In genomic region chr15:86689694-86690093, GRCm38 (mm10) we compare ENCODE assay signal across 19 mouse cellular contexts.
DNase-seq lines count a peak whose midpoint lies in the region; ATAC-seq lines count a peak whose summit lies in the region.
"Had no signal": no experiment of that assay in that cellular context is flagged by ENCODE, and none has a peak within 500 bp of the region (broad histone marks: within the 10 kb centered on the region; RNA-seq: fewer than 3 reads in every experiment).

No protein-coding gene starts in this region.

- no peaks in the 10 kb centered on the region for H3K36me3 ChIP-seq in hindbrain, embryonic 11.5 days (ENCODE audit: control insufficient read depth, insufficient read depth, low read length)
- no peaks in the 10 kb centered on the region for H3K36me3 ChIP-seq in hindbrain, embryonic 16.5 days (ENCODE audit: control insufficient read depth, insufficient read depth, low read length)
- H3K36me3 ChIP-seq in neural tube, embryonic 11.5 days (ENCODE audit: control insufficient read depth, insufficient read depth, low read length): no peaks in the 10 kb centered on the region
- H3K36me3 ChIP-seq: embryonic facial prominence, embryonic 12.5 days; G1E; limb, embryonic 10.5 days; liver, embryonic 12.5 days; lung, embryonic 15.5 days had no signal

- no peak overlapping the region for H3K27ac ChIP-seq in hindbrain, embryonic 11.5 days (ENCODE audit: low read depth, low read length)
- no peak overlapping the region for H3K27ac ChIP-seq in hindbrain, embryonic 16.5 days (ENCODE audit: low read depth, low read length)
- H3K27ac ChIP-seq in neural tube, embryonic 11.5 days (ENCODE audit: low read depth, low read length): no peak overlapping the region
- H3K27ac ChIP-seq: embryonic facial prominence, embryonic 12.5 days; gastrocnemius, adult 2 months; limb, embryonic 10.5 days; liver, embryonic 12.5 days; lung, embryonic 15.5 days had no signal

- no peaks in the 10 kb centered on the region for H3K9me3 ChIP-seq in hindbrain, embryonic 11.5 days (ENCODE audit: control insufficient read depth, low read length)
- H3K9me3 ChIP-seq in hindbrain, embryonic 16.5 days (ENCODE audit: control insufficient read depth, low read length): no peaks in the 10 kb centered on the region
- H3K9me3 ChIP-seq in neural tube, embryonic 11.5 days (ENCODE audit: control insufficient read depth, low read length): no peaks in the 10 kb centered on the region
- H3K9me3 ChIP-seq: embryonic facial prominence, embryonic 12.5 days; limb, embryonic 10.5 days; liver, embryonic 12.5 days; lung, embryonic 15.5 days had no signal

- H3K27me3 ChIP-seq in hindbrain, embryonic 11.5 days (ENCODE audit: control insufficient read depth, insufficient read depth, low read length): no peaks in the 10 kb centered on the region
- no peaks in the 10 kb centered on the region for H3K27me3 ChIP-seq in hindbrain, embryonic 16.5 days (replicated peaks; ENCODE audit: control insufficient read depth, insufficient read depth, low read length)
- H3K27me3 ChIP-seq in neural tube, embryonic 11.5 days (ENCODE audit: control insufficient read depth, insufficient read depth, low read length): no peaks in the 10 kb centered on the region
- H3K27me3 ChIP-seq: embryonic facial prominence, embryonic 12.5 days; liver, embryonic 12.5 days; lung, embryonic 15.5 days had no signal

- 56% methylated on average over 8 of the region's 8 CpGs for WGBS in hindbrain, embryonic 11.5 days
- WGBS in hindbrain, embryonic 16.5 days: 26% methylated on average over 8 of the region's 8 CpGs
- 69% methylated on average over 8 of the region's 8 CpGs for WGBS in neural tube, embryonic 11.5 days

- no peaks in the 10 kb centered on the region for H3K4me1 ChIP-seq in hindbrain, embryonic 11.5 days (replicated peaks; ENCODE audit: control insufficient read depth, insufficient read depth, low read length)
- no peaks in the 10 kb centered on the region; the same call in 1 of the 2 replicates for H3K4me1 ChIP-seq in hindbrain, embryonic 16.5 days (ENCODE audit: control insufficient read depth, insufficient read depth, low read depth, low read length)
- H3K4me1 ChIP-seq in neural tube, embryonic 11.5 days (ENCODE audit: control insufficient read depth, insufficient read depth, low read length): no peaks in the 10 kb centered on the region
- H3K4me1 ChIP-seq: embryonic facial prominence, embryonic 12.5 days; limb, embryonic 10.5 days; liver, embryonic 12.5 days; lung, embryonic 15.5 days had no signal

- no peak for ATAC-seq in hindbrain, embryonic 11.5 days (ENCODE audit: low FRiP score)
- no peak; the same call in 1 of the 2 replicates for ATAC-seq in hindbrain, embryonic 16.5 days
- no peak for ATAC-seq in neural tube, embryonic 11.5 days (ENCODE audit: insufficient read depth, low FRiP score, low TSS enrichment)
- ATAC-seq: liver, embryonic 12.5 days had no signal

- no peak overlapping the region for H3K9ac ChIP-seq in hindbrain, embryonic 11.5 days (ENCODE audit: low read depth, low read length)
- no peak overlapping the region for H3K9ac ChIP-seq in hindbrain, embryonic 16.5 days (ENCODE audit: low read depth, low read length)
- no peak overlapping the region for H3K9ac ChIP-seq in neural tube, embryonic 11.5 days (ENCODE audit: low read length)
- H3K9ac ChIP-seq: embryonic facial prominence, embryonic 12.5 days; liver, embryonic 12.5 days; lung, embryonic 15.5 days had no signal

- H3K4me3 ChIP-seq in hindbrain, embryonic 11.5 days (ENCODE audit: low read depth, low read length): no peak overlapping the region
- H3K4me3 ChIP-seq in hindbrain, embryonic 16.5 days (ENCODE audit: low read length): no peak overlapping the region
- no peak overlapping the region for H3K4me3 ChIP-seq in neural tube, embryonic 11.5 days (ENCODE audit: low read depth, low read length)
- H3K4me3 ChIP-seq: embryonic facial prominence, embryonic 12.5 days; gastrocnemius, adult 2 months; limb, embryonic 10.5 days; liver, embryonic 12.5 days; lung, embryonic 15.5 days had no signal

- DNase-seq in hindbrain, embryonic 11.5 days (ENCODE audit: low spot score): peak; percentile 37
- DNase-seq in neural tube, embryonic 11.5 days (ENCODE audit: low spot score): peak; percentile 42
- DNase-seq in neural tube, embryonic 10.5 days (ENCODE audit: extremely low spot score, low spot score): no peak
- DNase-seq in layer of hippocampus, postnatal 10 days (ENCODE audit: low spot score in 2 of 2): peak; percentile 16 to 21
- DNase-seq in spleen, postnatal 10 days (ENCODE audit: low spot score in 2 of 2): no peak
- DNase-seq in kidney, adult 9 months: no peak
- DNase-seq: adrenal gland, postnatal 14 days; cerebellum, postnatal 25 days; gastrocnemius, adult 2 months; heart, adult 18-20 months; kidney, adult 8-10 months; kidney, postnatal 4 days; right cerebral cortex, postnatal 25 days had no signal

- no peak overlapping the region for H3K4me2 ChIP-seq in hindbrain, embryonic 11.5 days (replicated peaks; ENCODE audit: low read depth, low read length)
- no peak overlapping the region for H3K4me2 ChIP-seq in hindbrain, embryonic 16.5 days (ENCODE audit: low read length)
- no peak overlapping the region for H3K4me2 ChIP-seq in neural tube, embryonic 11.5 days (ENCODE audit: low read depth)
- H3K4me2 ChIP-seq: embryonic facial prominence, embryonic 12.5 days; liver, embryonic 12.5 days; lung, embryonic 15.5 days had no signal

Comparison
In these comparisons a context has a peak if more than half of its experiments do, and no peak if none do; other contexts are left out.
1. DNase-seq: peak in hindbrain, embryonic 11.5 days (single experiment), neural tube, embryonic 11.5 days (single experiment) and layer of hippocampus, postnatal 10 days (2 of 2); none in neural tube, embryonic 10.5 days (single experiment), spleen, postnatal 10 days (0 of 2) and kidney, adult 9 months (single experiment).